Mouse (Mus musculus) granulocyte monocyte progenitor cell, adult 5-6 weeks (primary cell): ENCODE measurements at regions not wholly inside any gene's neighbourhood (a gene's known extent, or its start where the extent isn't known, plus 50 kb on each side); places are given as distances from the start of the nearest gene placed in this dataset.

Experiments
- ATAC-seq: replicated peaks from 2 replicates; pipeline ENCODE4 v1.8.0; 2016; ENCODE audit warnings: mild to moderate bottlenecking, moderate TSS enrichment, inconsistent platforms; ENCODE audit not compliant: poor library complexity, severe bottlenecking

DNA sequence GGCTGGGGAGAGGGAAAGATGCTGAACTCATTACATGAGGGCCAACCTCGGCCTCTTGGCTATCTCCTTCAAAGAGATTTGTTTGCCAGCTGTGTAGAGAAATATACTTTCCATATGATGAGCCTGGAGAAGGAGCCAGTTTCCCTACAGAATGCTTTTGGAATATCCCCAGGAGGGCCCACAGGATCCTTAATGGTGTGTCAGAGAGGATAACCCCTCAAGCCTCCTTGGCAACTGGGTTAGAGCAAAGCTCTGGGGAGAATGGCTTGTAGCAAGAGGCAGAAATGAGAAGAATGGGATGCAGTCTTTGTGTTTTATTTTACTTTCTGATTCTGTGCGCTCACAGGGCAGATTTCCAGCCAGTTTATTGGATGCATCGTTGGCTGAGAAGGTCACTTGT, 353.9 kb downstream of the Dmrt2 start:
- ATAC-seq, result no peak

GRCm38 (mm10) chr19:26037270-26037669, 365.1 kb downstream of the Dmrt2 start:
- ATAC-seq, result no peak

GRCm38 (mm10) chr19:26051478-26052215, 379.4 kb downstream of the Dmrt2 start:
- ATAC-seq, result no peak

GRCm38 (mm10) chr19:26059668-26060067, 387.5 kb downstream of the Dmrt2 start:
- no peak for ATAC-seq

- no peak for ATAC-seq
These were observed 396.3 kb downstream of the Dmrt2 start for GRCm38 (mm10) chr19:26068553-26068952.

GRCm38 (mm10) chr19:26069908-26070307, 397.7 kb downstream of the Dmrt2 start:
- ATAC-seq, result no peak

GRCm38 (mm10) chr19:26088318-26088717, 416.1 kb downstream of the Dmrt2 start:
- no peak for ATAC-seq

GRCm38 (mm10) chr19:26091386-26091785, 419.2 kb downstream of the Dmrt2 start:
- no peak for ATAC-seq

DNA sequence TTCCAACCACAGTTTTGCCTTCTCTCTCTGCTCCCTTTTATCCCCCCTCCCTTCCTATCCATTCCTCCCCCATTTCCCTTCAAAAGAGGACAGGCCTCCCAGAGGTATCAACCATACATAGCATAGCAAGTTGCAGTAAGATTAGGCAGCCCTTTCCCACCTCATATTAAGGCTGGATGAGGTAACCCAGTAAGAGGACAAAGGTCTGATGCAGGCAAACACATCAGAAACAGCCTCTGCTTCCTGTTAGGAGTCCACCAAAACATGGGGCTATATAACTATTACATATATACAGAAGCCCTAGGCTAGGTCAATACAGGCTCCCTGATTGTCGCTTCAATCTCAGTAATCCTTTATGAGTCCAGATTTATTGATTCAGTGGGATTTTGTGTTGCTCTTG, 421.6 kb downstream of the Dmrt2 start:
- no peak for ATAC-seq

DNA sequence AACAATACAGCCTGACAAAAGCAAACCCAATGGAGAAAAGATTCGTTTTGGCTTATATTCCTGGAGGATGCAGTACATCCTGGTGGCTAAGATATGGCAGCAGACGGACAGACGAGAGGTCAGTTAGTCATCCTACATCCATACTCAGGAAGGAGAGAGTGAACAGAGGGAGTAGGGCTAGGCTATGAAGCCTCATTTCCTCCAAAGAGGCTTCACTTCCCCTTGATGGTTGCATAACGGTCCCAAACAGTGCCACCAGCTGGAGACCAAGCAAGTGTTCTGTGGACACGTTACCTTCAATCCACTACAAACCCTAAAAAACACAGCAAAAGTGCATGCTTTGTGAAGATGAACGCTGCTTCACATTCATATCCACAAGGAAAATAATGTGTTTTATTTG, 442.1 kb downstream of the Dmrt2 start:
- ATAC-seq, result peak; percentile 82

DNA sequence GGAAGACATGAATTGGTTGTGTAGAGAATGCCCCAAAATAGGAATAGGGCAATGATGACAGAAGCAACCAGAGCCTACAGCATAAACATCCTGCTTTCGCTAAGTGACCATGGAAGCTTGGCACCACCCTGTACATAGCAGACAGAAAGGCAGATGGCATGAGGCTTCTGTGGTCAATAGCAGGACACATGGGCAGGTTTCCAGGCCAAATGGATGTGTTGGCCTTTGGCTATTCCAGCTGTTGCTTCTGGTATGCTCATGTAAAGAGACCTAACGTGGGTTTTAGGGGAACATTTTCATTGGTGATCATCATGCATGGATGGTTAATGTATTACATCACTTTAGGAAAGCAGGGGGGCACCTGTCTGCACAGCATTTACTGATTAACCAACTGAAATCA, 456.2 kb downstream of the Dmrt2 start:
- no peak for ATAC-seq

GRCm38 (mm10) chr19:26134385-26134784, 462.2 kb downstream of the Dmrt2 start:
- ATAC-seq, result no peak

DNA sequence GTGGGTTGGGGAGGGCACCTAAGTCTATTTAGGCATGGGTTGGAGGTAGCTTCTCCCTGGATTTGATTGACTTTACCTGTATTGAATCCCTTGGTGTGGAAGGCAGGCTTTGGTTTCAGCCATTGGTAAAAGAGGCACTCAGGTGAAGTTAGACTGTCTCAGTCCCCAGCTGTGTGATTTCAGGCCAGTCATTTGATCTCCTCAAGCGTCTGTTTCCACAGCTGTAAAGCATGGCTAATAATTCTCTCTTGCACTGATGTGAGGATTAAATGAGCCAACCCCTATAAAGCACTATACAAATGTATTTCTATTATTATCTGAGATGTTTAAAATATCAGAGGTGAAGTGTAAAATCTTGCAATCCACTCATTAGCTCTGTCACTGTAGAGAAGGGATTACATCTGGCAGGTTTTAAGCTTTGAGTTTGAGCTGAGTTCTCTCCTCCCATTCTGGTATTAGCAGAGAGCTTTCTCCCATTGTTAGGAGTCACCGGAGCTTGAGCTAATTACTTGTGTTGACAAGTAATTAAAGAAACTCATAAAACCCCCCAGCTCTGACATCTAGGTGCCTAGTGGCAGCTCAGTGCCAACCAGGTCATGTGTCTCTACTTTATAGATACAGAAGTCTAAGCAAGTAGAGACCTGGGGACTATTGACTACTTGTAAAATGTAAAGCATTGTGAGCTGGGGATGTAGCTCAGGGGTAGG, 463.3 kb downstream of the Dmrt2 start:
- no peak for ATAC-seq

- ATAC-seq, result no peak
These were observed 464.2 kb upstream of the Smarca2 start for GRCm38 (mm10) chr19:26140647-26141046.

GRCm38 (mm10) chr19:26143539-26143938, 461.3 kb upstream of the Smarca2 start:
- no peak for ATAC-seq

DNA sequence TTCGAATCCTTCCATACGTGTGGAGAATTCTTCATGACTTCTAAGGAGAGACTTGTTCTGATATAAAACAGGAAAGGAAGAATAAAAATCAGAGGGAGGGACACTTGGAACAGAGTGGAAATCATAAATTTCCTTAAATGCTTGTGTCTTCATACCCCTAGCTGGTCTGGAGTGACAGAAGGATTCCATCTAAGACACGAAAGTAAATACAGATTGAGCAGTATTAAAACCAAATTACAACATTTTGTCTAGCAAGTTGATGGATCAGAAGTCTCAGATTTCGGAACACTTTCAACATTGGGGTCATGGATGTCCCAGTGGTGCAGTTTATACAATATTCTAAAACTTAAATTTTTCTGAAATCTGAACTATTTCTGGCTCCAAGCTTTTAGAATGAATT, 453.6 kb upstream of the Smarca2 start:
- no peak for ATAC-seq

- ATAC-seq, result no peak
These were observed 439.9 kb upstream of the Smarca2 start for GRCm38 (mm10) chr19:26164993-26165392.

- no peak for ATAC-seq
These were observed 423.1 kb upstream of the Smarca2 start for GRCm38 (mm10) chr19:26181774-26182173.

- ATAC-seq, result no peak
These were observed 419.8 kb upstream of the Smarca2 start for GRCm38 (mm10) chr19:26185012-26185411.

- no peak for ATAC-seq
These were observed 414.0 kb upstream of the Smarca2 start for GRCm38 (mm10) chr19:26190803-26191202.

DNA sequence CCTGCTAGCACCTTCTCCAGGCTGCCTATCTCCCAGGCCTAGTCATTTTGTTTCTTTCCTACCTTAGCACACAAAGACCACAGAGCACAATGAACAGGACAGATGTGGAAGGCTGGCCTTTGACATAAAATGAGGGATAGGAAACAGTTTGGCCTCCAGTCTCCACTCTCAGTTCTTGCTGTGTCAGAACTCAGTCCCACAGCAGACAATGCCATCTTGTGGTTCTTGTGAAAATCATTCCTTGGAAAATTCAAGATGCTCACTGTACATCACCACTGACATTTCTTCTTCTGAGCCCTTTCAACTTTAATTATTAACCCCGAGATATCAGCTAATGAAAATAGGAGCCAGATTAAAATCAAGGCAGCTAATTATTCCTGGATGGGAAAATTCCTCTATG, 411.2 kb upstream of the Smarca2 start:
- ATAC-seq, result no peak

DNA sequence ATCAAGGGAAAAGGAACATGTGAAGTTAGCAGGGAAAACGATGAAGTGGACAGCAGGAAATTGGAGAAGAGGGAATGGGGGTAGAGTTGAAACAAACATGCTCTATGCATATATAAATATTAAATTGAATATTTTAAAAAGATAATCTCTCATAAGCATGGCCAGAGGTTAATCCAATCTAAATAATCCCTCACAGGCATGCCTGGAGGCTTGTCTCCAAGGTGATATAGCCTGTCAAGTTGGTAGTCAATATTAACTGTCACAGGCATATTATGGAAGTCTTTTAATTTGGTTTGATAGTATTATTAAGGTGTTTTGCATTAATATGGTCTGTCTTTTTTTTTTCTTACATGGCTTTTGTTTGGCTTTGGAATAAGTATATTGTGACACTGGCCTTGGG, 396.1 kb upstream of the Smarca2 start:
- ATAC-seq, result no peak
